Comparison of ENCODE assay signal across 8 mouse cellular contexts in genomic region chr7:66079364-66080230, GRCm38 (mm10). TPM values are rescaled to one million over a fixed set of nuclear protein-coding genes. Genes with fewer than 3 reads are reported as not detected.
A peak's percentile ranks its signal among the peaks of the same experiment; 100 is the strongest.
DNase-seq lines count a peak whose midpoint lies in the region; ATAC-seq lines count a peak whose summit lies in the region.

TSS of gene Selenos (plus strand) at chr7:66079649.

- peaks cover 54% of the 10 kb centered on the region for H3K36me3 ChIP-seq in intestine, embryonic 14.5 days (ENCODE audit: control insufficient read depth, insufficient read depth, low read length)

- H3K9me3 ChIP-seq in intestine, embryonic 14.5 days (ENCODE audit: control insufficient read depth, low read length): no peaks in the 10 kb centered on the region

- peaks cover 12% of the 10 kb centered on the region for H3K4me1 ChIP-seq in intestine, embryonic 14.5 days (replicated peaks; ENCODE audit: control insufficient read depth, insufficient read depth, low read length)

- H3K9ac ChIP-seq in intestine, embryonic 14.5 days (ENCODE audit: low read length): peak within 1 kb of the TSS; percentile 65

- peak; percentile 97 to 98 for DNase-seq in adrenal gland, adult (ENCODE audit: inconsistent age in 2 of 2, low spot score in 1 of 2)
- peak; percentile 99 for DNase-seq in embryo, embryonic 10.5 days (ENCODE audit: low spot score)
- DNase-seq in gastrocnemius, postnatal 25 days: peak; percentile 95
- DNase-seq in intestine, embryonic 14.5 days (ENCODE audit: low spot score): peak; percentile 94
- peak; percentile 97 to 98 for DNase-seq in left cerebral cortex, postnatal 14 days (ENCODE audit: low spot score in 2 of 2)
- peak; percentile 99 for DNase-seq in mesoderm, embryonic 11.5 days (ENCODE audit: low read depth, low spot score)
- peak; percentile 95 to 96 for DNase-seq in right cerebral cortex, postnatal 36 days (ENCODE audit: low spot score in 2 of 2)
- peak; percentile 98 for DNase-seq in yolk sac, embryonic 10.5 days (ENCODE audit: low spot score)

- H3K27ac ChIP-seq in intestine, embryonic 14.5 days (ENCODE audit: low read depth): peak within 1 kb of the TSS; percentile 73

- peak; percentile 100 for ATAC-seq in intestine, embryonic 14.5 days (replicated peaks; ENCODE audit: low FRiP score, low TSS enrichment, low read depth)

- under 1% methylated on average over 65 of the region's 65 CpGs for WGBS in intestine, embryonic 14.5 days

- peak within 1 kb of the TSS; percentile 72 for H3K4me2 ChIP-seq in intestine, embryonic 14.5 days (ENCODE audit: low read length)

- peak within 1 kb of the TSS; percentile 64 for H3K4me3 ChIP-seq in intestine, embryonic 14.5 days (ENCODE audit: low read depth, low read length)

- intact Hi-C loops in left cerebral cortex, postnatal 14 days (cut with DNase I): no loop called here

- no peaks in the 10 kb centered on the region for H3K27me3 ChIP-seq in intestine, embryonic 14.5 days (replicated peaks; ENCODE audit: control insufficient read depth, insufficient read depth, low read length)

RNA-seq across cellular contexts. Expression of gene Selenos, which starts in this region (rescaled TPM):
- 10 to 100 TPM; 25.6 to 27.3 TPM for total RNA-seq in gastrocnemius, postnatal 25 days (2021)
- polyA plus RNA-seq in intestine, embryonic 14.5 days (2014; fragmentation: Nextera tagmentation; extraction: Ambion mirVana): 87.9 and 97.5 TPM in 2 replicates
- total RNA-seq in left cerebral cortex, postnatal 14 days (2021): 10 to 100 TPM; 50.6 to 53.7 TPM

Comparison
In these comparisons a context has a peak if more than half of its experiments do, and no peak if none do; other contexts are left out.
1. Peak in every context shown above with its lines: DNase-seq, ATAC-seq, H3K4me3 ChIP-seq and H3K27ac ChIP-seq.